Mouse (Mus musculus) lung, adult 2 months (tissue): ENCODE data around the gene Pprc1.

Source experiments
- CTCF ChIP-seq: fragments of 200-500 bp; IDR thresholded peaks from 2 replicates; pipeline ENCODE4 v1.5.1; 2011; ENCODE audit warnings: mild to moderate bottlenecking, low read length, control low read depth; ENCODE audit not compliant: insufficient read depth
- POLR2A ChIP-seq: fragments of 200-500 bp; IDR thresholded peaks from 2 replicates; pipeline ENCODE4 v1.6.1; 2011; ENCODE audit warnings: low read depth, mild to moderate bottlenecking, control low read depth, low read length, borderline replicate concordance; ENCODE audit errors: extremely low read depth

- TF ChIP-seq POLR2A (no peak), CTCF (no peak)
These were observed 23.4 kb downstream of the Pprc1 start for GRCm38 (mm10) chr19:46068054-46068453.
